Mouse (Mus musculus) hindbrain, embryonic 11.5 days (tissue): ENCODE measurements around the gene AI837181. TPM values are rescaled to one million over a fixed set of nuclear protein-coding genes. Genes with fewer than 3 reads are reported as not detected.
A peak's percentile ranks its signal among the peaks of the same experiment; 100 is the strongest.

Experiments used
- ATAC-seq: fragments of 200-750 bp; cut with Nextera tagmentation; 2 replicates; pipeline ENCODE4 v1.8.0; 2017; ENCODE audit warnings: mild to moderate bottlenecking, moderate TSS enrichment, moderate library complexity; ENCODE audit not compliant: low FRiP score
- DNase-seq: peaks from one replicate; pipeline ENCODE4 v3.0.0-alpha.2; 2015; ENCODE audit warnings: low spot score
- H3K27ac ChIP-seq: fragments of 300-500 bp; sonication (generic); 2 replicates; pipeline ENCODE4 v1.5.1; 2014; ENCODE audit warnings: mild to moderate bottlenecking, low read depth, low read length
- H3K27me3 ChIP-seq: fragments of 300-500 bp; sonication (generic); 2 replicates; pipeline ENCODE4 v1.6.1; 2014; ENCODE audit warnings: mild to moderate bottlenecking, low read length, moderate library complexity, mixed read lengths; ENCODE audit not compliant: control insufficient read depth, insufficient read depth
- H3K36me3 ChIP-seq: fragments of 300-500 bp; sonication (generic); 2 replicates; pipeline ENCODE4 v1.6.1; 2014; ENCODE audit warnings: mild to moderate bottlenecking, low read length, moderate library complexity, mixed read lengths; ENCODE audit not compliant: control insufficient read depth, insufficient read depth
- H3K4me1 ChIP-seq: fragments of 300-500 bp; sonication (generic); replicated peaks from 2 replicates; pipeline ENCODE4 v1.6.1; 2014; ENCODE audit warnings: low read length, mixed read lengths; ENCODE audit not compliant: control insufficient read depth, insufficient read depth
- H3K4me2 ChIP-seq: fragments of 300-500 bp; sonication (generic); replicated peaks from 2 replicates; pipeline ENCODE4 v1.6.1; 2014; ENCODE audit warnings: mild to moderate bottlenecking, low read depth, low read length
- H3K4me3 ChIP-seq: fragments of 300-500 bp; sonication (generic); 2 replicates; pipeline ENCODE4 v1.5.1; 2014; ENCODE audit warnings: low read depth, low read length
- H3K9ac ChIP-seq: fragments of 300-500 bp; sonication (generic); 2 replicates; pipeline ENCODE4 v1.6.1; 2014; ENCODE audit warnings: low read depth, low read length
- H3K9me3 ChIP-seq: fragments of 300-500 bp; sonication (generic); 2 replicates; pipeline ENCODE4 v1.6.1; 2016; ENCODE audit warnings: low read length; ENCODE audit not compliant: control insufficient read depth
- WGBS: fragments of 180-500 bp; shearing (Covaris S2); extraction: QIAGEN DNeasy Blood & Tissue Kit; methylation state at CpG from one replicate; pipeline ENCODE4 v1.1.7; 2014; 5-methylcytosine and 5-hydroxymethylcytosine counted together
- polyA plus RNA-seq: library from polyadenylated mRNA; unstranded; fragments of >200 nt; fragmentation: Nextera tagmentation; extraction: Ambion mirVana; gene quantifications from 2 replicates; pipeline ENCODE4 v1.2.1, GENCODE M21; 2014

Gene AI837181
- polyA plus RNA-seq, 1 experiment from 2014 or later, result 35.2 TPM

DNA sequence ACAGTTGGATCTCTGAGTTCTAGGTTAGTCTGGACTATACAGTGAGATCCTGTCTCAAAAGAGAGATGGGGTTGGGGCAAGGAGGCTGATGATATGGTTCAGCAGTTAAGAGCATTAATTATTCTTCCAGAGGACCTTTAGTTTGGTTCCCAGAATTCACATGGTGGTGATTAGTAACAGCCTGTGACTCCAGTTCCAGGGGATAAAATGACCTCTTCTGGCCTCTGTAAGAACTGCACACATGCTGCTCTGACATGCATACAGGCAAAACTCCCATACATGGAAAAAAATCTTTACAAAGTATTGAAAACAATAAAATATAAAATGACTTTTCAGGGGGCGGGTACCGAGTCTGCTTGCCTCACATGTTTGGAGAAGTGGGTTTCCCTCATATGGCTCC lies 3.1 kb downstream of the AI837181 start:
- 91% methylated on average over 2 of the region's 2 CpGs for WGBS
- DNase-seq, result peak; percentile 43

DNA sequence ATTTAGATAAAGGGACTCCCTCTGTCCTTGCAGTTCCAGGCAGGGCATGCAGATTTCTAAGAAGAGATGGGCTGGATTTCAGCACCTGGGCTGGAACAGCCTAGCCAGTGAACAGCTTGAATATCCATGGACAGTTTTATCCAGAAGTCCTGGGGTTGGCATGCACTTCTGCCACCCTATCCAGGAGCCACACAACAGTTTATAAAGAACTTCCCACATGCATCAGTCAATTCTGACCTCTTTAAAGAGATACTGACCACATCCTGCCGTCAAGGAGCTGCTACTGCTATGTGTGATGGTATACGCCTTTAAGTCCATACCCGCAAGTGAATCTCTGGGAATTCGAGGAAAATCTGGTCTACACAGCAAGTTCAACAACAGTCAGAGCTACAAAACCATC lies 4.3 kb downstream of the AI837181 start:
- no peak for ATAC-seq
- Histone ChIP-seq H3K27me3 (no peaks in the 10 kb centered on the region), H3K4me1 (peaks cover 8% of the 10 kb centered on the region), H3K9me3 (no peaks in the 10 kb centered on the region), H3K4me2 (no peak overlapping the region), H3K9ac (no peak overlapping the region), H3K27ac (no peak overlapping the region), H3K4me3 (no peak overlapping the region), H3K36me3 (no peaks in the 10 kb centered on the region)
- WGBS, result 84% methylated on average over 4 of the region's 4 CpGs
- DNase-seq, result no peak

More for the DNA sequence above, 3.1 kb downstream of the AI837181 start:
- H3K4me2 ChIP-seq, result no peak overlapping the region
- H3K27ac ChIP-seq, result no peak overlapping the region
- no peaks in the 10 kb centered on the region for H3K36me3 ChIP-seq
- H3K9me3 ChIP-seq, result no peaks in the 10 kb centered on the region
- ATAC-seq, result no peak
- no peaks in the 10 kb centered on the region for H3K27me3 ChIP-seq
- no peak overlapping the region for H3K4me3 ChIP-seq
- no peak overlapping the region for H3K9ac ChIP-seq
- H3K4me1 ChIP-seq, result peaks cover 15% of the 10 kb centered on the region

DNA sequence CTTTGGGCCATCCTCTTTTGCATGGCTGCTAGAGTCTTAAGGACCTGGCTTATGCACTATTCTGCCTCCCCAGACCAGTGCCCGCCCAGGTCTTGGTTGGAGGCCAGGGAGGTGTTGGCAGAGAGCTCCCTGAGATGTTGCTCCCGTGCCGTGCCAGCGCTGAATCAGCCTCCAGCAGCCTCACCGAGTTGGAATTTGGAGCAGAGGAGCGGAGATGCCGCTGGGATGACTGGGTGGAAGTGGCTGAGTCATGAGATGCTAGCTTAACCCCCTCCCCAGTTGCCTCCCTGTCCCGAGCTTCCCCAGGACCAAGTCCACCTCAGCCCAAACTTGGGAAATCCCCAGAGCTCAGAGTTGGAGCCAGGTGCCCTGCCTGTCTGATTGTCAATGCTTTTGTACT lies 4.9 kb downstream of the AI837181 start:
- no peaks in the 10 kb centered on the region for H3K27me3 ChIP-seq
- no peak overlapping the region; the same call in 1 of the 2 replicates for H3K4me3 ChIP-seq
- no peaks in the 10 kb centered on the region for H3K36me3 ChIP-seq
- no peak overlapping the region for H3K27ac ChIP-seq
- H3K9ac ChIP-seq, result no peak overlapping the region
- peaks cover 8% of the 10 kb centered on the region for H3K4me1 ChIP-seq
- 80% methylated on average over 8 of the region's 8 CpGs for WGBS
- no peak overlapping the region for H3K4me2 ChIP-seq
- no peak for ATAC-seq
- DNase-seq, result no peak
- H3K9me3 ChIP-seq, result no peaks in the 10 kb centered on the region

DNA sequence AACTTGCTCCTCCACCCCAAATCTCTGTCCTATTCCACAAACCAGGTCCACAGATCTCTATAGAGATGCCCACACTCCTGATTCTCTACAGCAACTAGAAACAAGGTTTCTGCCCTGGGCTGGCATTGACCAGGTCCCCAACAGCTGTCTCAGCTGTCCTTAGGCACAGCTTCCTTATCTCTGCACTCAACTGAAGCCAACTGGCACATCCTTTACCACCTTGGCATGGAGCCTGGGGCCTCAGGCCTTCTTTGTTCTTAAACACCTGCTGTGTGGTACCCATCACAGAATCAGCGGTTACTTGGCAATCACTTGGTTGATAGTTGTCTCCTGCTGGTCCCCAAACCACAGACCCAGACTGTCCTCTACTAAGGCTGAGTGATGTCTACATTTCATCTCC lies 5.5 kb downstream of the AI837181 start:
- H3K36me3 ChIP-seq, result no peaks in the 10 kb centered on the region
- H3K4me3 ChIP-seq, result no peak overlapping the region
- no peak for DNase-seq
- H3K9me3 ChIP-seq, result no peaks in the 10 kb centered on the region
- no peaks in the 10 kb centered on the region for H3K27me3 ChIP-seq
- no peak overlapping the region for H3K9ac ChIP-seq
- no peak for ATAC-seq
- H3K27ac ChIP-seq, result no peak overlapping the region
- WGBS, result 79% methylated on average over 1 of the region's 1 CpGs
- peaks cover 8% of the 10 kb centered on the region for H3K4me1 ChIP-seq
- H3K4me2 ChIP-seq, result no peak overlapping the region

DNA sequence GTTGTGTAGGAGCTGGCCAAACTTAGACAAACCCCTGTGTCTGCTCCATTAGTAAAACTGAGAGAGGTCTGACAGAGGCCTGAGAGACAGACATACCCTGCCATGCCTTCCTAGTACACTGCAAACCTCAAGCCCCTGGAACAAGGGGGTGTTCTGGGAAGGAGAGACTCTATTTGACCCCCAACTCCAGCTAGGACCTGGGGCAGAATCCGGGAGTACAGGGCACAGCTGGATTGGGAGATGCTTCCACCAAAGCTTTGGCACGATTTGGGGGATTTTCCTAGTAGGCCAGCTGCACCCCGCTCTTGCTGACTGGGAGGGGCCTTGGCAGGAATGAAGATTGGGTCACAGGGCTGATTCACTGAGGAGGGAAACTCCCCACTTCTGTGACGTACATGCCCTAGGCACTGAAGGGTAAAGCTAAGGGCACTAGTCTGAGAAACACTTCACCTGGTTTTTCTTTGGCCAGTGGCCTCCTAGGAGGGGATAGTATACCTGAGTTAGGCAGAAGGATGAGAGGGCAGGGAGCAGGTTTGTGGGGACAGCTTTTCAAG lies 7.0 kb downstream of the AI837181 start:
- Histone ChIP-seq H3K27me3 (no peaks in the 10 kb centered on the region), H3K9me3 (no peaks in the 10 kb centered on the region), H3K4me2 (no peak overlapping the region), H3K9ac (no peak overlapping the region), H3K27ac (no peak overlapping the region), H3K36me3 (no peaks in the 10 kb centered on the region), H3K4me1 (no peaks in the 10 kb centered on the region), H3K4me3 (no peak overlapping the region)
- no peak for ATAC-seq
- WGBS, result 78% methylated on average over 4 of the region's 4 CpGs
- DNase-seq, result no peak

DNA sequence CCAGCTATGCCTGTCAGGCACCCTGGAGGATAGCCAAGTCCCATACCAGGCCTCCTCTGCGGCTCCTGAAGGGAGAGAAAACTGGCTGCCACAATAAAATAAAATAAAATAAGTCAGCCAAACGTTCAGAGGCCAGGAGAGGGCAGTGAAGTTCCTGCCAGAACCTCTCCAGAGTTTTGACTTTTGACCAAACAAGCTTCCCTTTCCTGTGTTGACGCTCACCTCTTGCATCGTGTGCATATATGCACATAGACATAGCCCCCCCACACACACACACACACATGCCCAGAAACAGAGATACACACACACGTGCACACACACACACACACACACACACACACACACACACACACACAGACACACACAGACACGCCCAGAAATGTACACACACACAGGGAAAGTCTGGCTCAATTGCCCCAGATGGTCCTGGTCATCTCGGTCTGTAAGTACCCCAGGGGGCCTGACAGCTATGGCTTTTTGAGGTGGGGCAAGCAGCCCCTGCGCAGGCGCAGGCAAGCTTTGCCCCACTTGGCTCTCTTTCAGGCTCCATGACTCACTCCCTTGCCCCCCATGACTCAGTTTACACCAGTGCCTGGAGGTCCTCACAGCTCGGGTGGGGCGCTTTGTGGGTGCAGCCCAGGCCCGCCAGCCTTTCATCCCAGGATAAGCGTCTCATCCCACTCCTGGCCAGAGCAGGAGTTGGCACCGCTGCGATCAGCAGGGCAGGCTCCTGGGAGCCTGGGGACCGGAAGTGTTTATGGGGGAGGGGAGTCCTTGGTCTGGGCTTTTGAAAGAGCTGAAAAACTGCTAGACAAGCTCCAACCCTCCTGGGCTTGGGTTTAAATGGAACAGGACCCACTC lies 8.3 kb downstream of the AI837181 start:
- 18% methylated on average over 16 of the region's 16 CpGs for WGBS
- Histone ChIP-seq H3K9me3 (no peaks in the 10 kb centered on the region), H3K4me1 (no peaks in the 10 kb centered on the region), H3K4me2 (peak overlapping the region; percentile 27; the same call in 1 of the 2 replicates), H3K27me3 (no peaks in the 10 kb centered on the region), H3K4me3 (no peak overlapping the region), H3K9ac (0 out of 2 replicates have a peak overlapping the region, but pooled peaks have one; percentile 12), H3K27ac (no peak overlapping the region; the same call in 1 of the 2 replicates), H3K36me3 (no peaks in the 10 kb centered on the region)
- ATAC-seq (no peak), DNase-seq (peak; percentile 51)

DNA sequence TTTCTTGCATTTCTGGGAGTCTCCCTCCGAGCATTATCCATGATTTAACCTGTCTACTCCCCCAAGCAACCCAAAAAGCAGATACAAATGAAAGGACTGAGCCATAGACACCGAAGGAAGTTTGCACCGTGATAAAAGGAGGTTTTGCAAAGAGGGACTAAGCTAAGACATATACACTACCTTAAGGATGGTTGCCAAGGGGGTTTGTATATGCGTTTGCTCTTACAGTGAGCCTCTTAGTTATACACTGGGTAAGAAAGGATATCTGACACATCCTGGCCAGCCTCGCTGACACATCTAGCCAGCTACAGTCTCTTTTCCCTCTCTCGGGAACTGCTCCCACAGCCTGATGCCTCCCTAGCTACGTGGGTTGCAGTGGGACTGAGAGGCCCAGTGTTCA lies 9.0 kb downstream of the AI837181 start:
- Histone ChIP-seq H3K4me3 (no peak overlapping the region), H3K9ac (0 out of 2 replicates have a peak overlapping the region, but pooled peaks have one; percentile 12), H3K4me2 (peak overlapping the region; percentile 27; the same call in 1 of the 2 replicates), H3K9me3 (no peaks in the 10 kb centered on the region), H3K36me3 (no peaks in the 10 kb centered on the region), H3K27ac (no peak overlapping the region), H3K27me3 (no peaks in the 10 kb centered on the region), H3K4me1 (no peaks in the 10 kb centered on the region)
- no peak for ATAC-seq
- DNase-seq, result no peak
- 67% methylated on average over 7 of the region's 7 CpGs for WGBS

DNA sequence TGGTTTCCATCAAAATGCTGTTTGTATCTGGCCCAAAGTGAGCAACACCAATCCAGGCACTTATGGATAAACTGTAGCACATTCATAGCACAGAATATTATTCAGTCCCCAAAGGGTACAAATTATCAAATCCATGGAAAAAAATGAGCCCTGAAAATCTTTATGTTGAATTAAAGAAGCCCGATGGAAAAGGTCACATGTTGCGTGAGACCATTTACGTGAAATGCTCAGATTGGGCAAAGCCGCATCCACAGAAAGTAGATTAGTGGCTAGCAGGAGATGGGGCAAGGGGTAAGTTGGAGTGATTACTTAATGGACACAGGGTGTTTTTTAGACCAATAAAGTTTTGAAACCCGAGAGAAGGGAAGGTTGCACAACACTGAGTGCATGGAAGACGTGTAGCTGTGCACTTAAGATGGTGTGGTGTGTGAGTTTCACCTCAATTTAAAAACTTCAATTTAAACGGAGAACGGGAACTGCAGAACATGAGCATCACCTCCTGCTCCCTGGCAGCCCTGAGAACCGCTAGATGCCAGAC lies 19.5 kb downstream of the AI837181 start:
- WGBS, result 67% methylated on average over 9 of the region's 9 CpGs
- H3K27me3 ChIP-seq, result peaks cover 36% of the 10 kb centered on the region

More for the DNA sequence above, 19.5 kb downstream of the AI837181 start:
- Histone ChIP-seq H3K27ac (no peak overlapping the region), H3K4me2 (no peak overlapping the region), H3K9me3 (no peaks in the 10 kb centered on the region; the same call in 1 of the 2 replicates), H3K36me3 (no peaks in the 10 kb centered on the region), H3K4me1 (no peaks in the 10 kb centered on the region; the same call in 1 of the 2 replicates), H3K9ac (no peak overlapping the region), H3K4me3 (no peak overlapping the region)
- ATAC-seq (no peak), DNase-seq (no peak)
